Mouse (Mus musculus) megakaryocyte, embryonic 14.5 days (primary cell): ENCODE results near the gene Cntnap2.

ENCODE experiments used
- FLI1 ChIP-seq: IDR thresholded peaks from 2 replicates; pipeline ENCODE4 v1.6.1; 2012; ENCODE audit warnings: low read length, inconsistent platforms, mixed read lengths
- GATA1 ChIP-seq: IDR thresholded peaks from 3 replicates; pipeline ENCODE4 v1.6.1; 2012; ENCODE audit warnings: mixed read lengths, low read length, inconsistent platforms, borderline replicate concordance

DNA sequence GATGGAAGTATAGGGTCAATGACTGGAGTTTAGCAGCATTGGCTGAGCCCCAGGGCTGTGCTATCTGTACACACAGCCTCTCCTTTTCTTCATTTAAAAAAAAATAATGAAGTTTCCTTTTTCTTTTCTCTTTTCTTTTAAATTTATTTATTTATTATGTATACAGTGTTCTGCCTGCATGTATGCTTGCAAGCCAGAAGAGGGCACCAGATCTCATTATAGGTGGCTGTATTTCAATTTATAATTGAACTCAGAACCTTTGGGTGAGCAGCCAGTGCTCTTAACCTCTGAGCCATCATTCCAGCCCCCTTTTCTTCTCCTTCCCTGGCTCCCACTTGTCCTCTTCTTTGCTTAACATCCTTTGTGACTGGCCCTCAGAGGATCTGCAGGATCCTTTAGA is 1807.2 kb downstream of the Cntnap2 start:
- TF ChIP-seq GATA1: no peak
- no peak for TF ChIP-seq FLI1
